Mouse (Mus musculus): ENCODE measurements around the gene Tcp1.
A peak's percentile ranks its signal among the peaks of the same experiment; 100 is the strongest.
"Not testable (repeated sequence)": the region's sequence is repeated elsewhere in the genome, so short reads cannot be mapped to it uniquely, and the experiment has no call there.

Gene Tcp1

DNA sequence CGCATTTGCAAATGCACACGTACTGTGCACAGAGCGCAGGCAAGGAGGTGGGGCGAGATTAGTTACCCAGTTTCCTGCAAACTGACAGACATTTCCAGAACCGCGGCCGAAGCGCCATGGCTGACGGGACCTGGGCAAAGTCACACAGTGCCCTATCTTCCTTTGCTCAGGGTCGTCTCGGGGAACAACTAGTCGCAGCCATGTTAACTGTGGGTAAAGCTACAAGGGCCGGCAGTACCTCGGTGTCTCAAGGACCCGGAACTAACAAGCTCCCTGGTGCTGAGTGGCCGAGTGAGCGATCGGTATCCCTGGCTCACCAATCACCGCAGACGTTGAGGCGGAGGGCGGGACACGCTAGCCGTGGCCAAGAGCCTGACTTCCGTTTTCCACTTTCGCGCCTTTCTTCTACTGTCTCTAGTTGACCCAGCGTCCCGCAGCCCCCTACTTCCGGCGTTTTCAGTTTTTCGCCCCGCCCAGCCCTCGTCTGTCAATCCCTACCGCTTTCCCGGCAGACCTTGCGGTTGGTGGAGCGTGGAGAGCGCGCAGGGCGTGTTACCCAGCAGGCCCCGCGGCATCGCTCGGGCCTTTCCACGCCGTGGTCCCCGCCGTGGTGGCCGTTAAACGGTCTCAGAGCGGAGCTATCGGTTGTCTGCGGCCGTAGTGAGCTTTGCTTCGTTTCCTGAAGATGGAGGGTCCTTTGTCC, 531 bp downstream of the Tcp1 start, which contains the start of gene Mrpl18:
Gene Mrpl18 (minus strand): TSS at position 465 of the 703 bp plus-strand sequence.
- DNase-seq (ENCODE audit: low read depth, low spot score) = peak; percentile 100

DNA sequence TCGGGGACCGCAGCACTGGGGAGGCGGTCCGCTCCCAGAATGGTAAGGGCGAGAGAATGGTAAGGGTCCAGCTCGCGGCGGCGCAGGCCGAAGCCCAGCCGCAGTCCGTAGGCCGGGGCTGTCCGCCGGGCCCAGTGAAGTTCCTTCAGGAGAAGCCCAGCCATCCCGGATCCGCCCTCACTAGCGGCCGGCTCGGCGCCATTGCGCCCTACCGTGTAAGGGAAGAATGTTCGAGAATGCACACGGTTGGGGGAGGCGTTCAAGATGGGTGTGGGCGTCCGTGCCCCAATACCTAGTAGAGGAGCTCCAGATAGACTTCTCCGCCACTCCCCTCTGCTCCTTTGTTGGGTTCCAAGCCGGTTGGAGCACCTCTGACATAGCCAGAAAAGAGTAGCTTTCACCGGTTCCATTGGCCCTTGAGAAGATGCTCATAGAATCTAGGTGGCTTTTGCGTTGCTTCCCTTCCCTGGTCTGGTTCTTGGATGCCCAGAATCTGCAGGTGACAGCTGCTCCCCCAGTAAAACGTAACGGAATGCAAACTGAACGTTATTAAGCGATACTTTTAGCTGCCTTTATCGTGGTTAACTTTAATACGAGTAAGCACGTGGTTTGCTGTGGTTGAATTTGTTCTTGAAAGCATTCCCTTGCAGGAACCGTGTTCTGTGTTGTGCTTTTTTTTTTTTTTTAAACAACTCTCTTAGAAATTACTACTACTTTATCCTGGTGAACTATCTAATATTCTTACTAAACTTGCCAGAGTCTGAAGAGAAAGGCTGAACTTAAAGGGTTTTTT, 1.3 kb downstream of the Tcp1 start:
- DNase-seq (ENCODE audit: low read depth, low spot score) = no peak

DNA sequence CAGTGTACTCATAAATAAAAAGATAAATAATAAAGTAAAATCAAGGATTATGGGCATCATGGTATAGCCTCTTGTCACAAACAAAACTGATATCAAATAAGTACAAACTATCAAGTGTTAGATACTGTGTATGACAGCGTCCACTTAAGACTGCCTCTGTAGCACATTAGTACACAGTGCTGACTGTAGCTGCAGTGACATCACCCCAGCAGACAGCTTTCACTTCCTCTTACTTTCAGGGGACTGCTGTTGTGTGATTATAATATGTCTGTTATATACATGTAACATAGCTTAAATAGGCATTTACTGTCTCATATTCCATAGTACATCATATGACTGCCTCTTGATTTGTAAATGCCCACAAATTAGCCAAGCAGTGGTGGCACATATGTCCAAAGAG, 5.6 kb downstream of the Tcp1 start:
- DNase-seq (ENCODE audit: low read depth, low spot score) = peak; percentile 71

GRCm38 (mm10) chr17:12925001-12925400, 9.5 kb downstream of the Tcp1 start:
- no peak for DNase-seq (ENCODE audit: low read depth, low spot score)

GRCm38 (mm10) chr17:12925703-12926180, 10.2 kb downstream of the Tcp1 start:
- DNase-seq (ENCODE audit: low read depth, low spot score) = no peak

DNA sequence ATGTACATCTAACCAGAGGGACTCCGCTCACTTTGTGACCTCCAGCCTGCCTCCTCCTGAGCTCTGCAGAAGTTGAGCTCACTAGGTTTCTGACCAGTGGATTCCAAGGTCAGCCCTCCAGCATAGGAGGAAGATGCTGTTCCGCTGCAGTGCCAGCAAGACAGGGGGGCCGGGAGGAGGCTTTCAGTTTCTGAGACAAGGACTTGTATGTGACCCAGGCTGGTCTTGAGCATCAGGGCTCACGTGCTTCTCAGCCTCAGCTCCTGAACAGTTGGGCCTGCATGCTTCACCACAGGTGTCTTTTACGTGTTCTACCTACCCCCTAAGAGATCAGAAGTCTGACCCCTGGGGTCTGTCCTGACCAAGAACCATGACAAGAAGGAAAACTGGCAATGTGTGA, 16.1 kb downstream of the Tcp1 start:
- not testable (repeated sequence) for DNase-seq (ENCODE audit: low read depth, low spot score)

DNA sequence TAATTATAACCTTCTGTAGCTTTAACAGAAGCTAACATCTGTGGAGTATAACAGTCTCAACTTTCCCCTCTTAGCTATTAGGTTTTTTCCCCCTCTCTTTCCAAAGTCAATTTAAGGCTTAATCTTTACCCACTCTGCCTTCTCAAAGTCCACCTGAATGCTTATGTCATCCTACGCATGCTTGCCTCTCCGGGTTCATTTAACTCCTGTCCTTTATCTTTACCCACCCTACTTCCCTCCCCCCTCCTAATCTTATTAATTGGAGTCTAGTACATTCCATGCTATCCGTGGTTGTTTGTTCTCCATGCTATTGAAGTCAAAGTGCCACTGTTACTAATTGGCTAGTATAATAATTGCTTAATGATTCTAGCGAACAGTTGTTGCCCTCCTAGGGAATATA, 20.2 kb downstream of the Tcp1 start:
- no peak for DNase-seq (ENCODE audit: low read depth, low spot score)

DNA sequence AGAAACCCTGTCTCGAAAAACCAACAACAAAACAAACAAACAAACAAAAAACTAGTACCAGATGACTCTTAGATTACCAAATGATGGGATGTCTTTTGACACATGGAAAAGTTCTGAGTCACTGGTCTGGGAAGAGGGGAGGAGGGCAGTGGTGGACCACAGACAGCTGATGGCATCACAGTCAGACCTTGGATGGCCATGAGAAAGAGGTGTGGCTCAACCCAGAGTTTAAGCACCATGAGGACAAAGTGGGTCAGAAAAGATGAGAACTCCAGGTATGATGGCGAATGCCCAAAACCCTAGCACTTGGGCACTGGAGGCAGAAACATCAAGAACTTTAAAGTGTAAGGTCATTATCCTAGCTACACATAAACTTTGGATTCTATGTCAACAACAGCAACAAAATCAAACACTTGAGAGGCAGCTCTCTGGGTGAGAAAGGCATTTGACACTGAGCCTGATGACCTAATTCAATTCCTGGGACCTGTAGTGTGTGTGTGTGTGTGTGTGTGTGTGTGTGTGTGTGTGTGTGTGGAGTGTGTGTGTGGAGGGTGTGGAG, 22.0 kb downstream of the Tcp1 start:
- DNase-seq (ENCODE audit: low read depth, low spot score) = no peak

DNA sequence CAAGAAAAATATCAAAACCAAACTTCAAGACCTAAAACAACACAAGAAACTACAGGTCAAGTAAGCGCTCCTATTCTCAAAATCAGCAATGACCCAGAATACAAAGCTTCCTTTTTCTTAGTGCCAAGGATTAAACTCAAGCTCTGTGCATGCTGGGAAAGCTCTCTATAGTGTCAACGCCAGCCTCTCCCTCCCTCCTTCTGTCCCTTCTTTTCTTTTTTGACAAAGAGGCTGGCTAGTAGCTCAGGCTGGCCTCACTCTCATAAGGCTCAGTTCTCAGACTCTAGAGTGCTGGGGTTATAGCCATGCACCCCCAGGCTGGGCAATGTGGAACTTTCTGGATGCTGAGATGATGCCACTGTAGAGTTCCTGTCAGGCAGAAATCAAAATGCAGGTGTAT, 22.6 kb downstream of the Tcp1 start:
- DNase-seq (ENCODE audit: low read depth, low spot score) = no peak

DNA sequence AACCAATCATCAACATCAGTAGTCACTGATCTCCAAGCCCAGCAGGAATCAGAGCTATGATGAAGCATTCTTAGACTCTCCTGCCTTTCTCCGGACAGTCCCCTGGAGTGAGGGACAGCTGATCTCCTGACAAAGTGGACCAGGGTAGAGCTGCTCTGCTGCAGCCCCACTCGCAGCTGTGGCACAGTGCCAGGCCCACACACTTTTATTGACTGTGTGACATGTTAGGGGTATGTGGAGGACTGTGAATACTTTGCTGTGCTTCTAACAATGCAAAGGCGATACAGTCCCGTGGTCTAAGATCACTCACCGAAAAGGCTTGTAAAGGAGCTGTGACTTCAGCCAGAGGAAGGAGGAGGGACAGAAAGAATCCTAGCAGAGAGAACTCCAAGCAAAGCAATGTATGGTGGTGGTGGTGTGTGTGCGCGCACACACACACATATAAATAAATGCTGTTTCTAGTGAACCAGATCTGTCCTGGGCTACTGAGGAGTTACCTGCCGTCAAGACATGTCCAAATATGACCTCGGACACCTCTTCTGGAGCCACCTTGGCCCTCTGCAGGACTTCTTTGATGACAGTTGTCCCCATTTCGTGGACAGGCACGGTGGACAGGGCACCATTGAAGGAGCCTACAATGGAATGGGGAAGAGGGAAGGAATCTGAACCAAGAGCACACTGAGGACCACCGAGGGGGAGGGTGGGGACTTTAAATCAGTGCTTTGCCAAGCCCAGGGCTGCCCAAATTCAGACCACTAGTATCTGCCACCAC, 24.1 kb downstream of the Tcp1 start:
- DNase-seq (ENCODE audit: low read depth, low spot score) = not testable (repeated sequence)

DNA sequence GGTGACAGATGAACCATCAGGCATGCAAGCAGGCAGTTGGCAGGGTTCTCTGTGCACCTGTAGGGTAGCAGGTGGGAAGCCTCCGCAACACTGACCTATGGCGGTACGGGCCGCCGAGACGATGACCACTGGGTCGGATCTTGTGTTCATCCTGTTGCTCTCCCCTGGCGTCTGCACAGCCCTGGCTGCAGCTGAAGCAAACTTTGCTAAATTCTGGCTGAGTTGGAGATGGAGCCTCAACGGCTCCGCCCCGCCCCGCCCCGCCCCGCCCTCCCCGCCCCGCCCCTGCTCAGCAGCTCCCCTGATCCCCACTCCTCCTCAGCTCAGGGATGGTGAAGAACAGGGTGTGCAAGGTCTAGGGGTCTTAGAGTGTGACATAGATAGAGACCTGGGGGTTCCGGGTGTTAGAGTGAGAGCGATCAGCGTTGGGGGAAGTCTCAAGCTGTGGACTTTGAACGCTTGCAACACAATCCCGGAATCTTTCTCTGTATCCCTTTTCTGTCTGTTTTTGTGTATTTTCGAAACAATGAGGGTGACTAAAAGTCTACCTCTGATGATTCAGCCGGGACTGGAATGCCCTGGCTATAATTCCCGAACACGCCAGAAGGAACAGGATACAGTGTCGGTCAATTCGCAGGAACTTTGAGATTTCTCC, 24.8 kb downstream of the Tcp1 start, which contains the start of gene Acat3:
Gene Acat3 (minus strand): TSS at position 450 of the 655 bp plus-strand sequence.
- DNase-seq (ENCODE audit: low read depth, low spot score) = no peak

DNA sequence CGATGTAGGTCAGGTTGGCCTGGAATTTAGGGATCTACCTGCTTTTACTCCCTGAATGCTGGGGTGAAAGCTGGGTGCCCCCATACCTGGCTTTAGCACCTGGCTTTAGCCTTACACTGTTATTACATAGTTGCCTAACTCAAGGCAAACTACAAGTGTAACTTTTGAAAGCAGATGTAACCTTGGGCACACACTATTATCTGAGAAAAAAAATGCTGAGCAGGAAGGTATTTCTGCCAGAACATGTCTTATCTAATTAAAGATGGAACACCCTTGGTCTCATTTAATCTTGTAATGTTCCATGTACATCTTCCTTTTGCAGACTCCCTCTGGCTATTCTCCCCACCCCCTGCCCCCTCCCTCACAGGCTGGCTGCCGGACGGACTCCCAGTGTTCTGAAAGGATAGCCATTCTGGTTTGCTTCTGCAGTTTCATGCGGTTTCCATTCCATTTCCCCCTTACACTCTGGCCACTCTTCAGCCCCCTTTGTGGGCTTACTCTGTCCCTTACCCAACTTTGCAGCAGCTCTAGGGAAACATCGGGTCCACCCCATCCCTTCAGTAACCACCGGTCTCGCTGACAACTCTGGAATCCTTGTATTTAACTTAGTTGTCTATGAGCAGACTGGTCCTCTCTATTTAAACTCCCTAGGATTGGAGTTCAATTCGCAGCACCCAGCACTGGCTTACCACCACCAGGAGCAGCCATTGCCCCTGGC, 26.2 kb downstream of the Tcp1 start:
- DNase-seq (ENCODE audit: low read depth, low spot score) = no peak

DNA sequence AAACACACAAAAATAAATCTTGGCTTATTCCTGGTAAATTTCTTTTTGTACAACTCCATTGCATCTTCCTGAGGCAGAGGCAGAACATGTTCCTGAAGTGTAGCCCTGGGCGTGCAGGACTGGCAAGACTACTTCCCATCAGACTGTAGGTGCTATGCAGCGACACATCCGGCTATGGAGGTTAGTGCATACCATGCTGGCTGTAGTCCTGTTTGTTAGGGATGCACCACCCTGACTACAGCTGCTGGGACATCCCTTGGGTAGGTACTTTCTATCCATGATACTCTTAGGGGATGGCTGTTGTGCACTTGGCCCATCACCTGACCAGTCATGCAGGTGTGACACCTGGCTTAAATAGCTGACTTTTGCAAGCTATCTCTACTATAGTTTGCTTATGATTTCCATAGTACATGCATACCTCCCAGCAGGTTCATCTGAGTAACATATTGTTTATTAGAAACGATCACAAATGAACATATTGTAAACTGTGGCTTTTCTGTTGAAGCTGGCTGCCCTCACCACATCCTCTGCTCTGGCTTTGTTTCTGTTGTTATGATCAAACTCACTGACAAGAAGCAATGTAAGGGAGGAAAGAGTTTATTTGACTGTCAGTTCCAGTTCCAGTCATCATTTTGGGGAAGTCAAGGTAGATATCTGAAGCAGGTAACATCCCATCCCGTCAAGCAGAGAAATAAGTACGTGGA, 27.1 kb downstream of the Tcp1 start:
- no peak for DNase-seq (ENCODE audit: low read depth, low spot score)

DNA sequence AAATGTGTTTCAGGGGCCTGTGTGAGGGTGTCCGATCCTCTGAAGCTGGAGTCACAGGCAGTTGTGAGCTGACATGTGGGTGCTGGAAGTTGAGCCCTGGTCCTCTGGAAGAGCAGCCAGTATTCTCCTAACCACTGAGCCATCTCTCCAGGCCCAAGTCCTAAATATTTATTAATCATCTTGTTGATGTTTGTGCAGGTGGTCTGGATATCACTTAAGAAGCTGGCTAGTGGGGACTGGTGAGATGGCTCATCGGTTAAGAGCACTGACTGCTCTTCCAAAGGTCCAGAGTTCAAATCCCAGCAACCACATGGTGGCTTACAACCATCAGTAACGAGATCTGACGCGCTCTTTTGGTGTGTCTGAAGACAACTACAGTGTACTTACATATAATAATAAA, 34.2 kb downstream of the Tcp1 start:
- DNase-seq (ENCODE audit: low read depth, low spot score) = no peak

- no peak for DNase-seq (ENCODE audit: low read depth, low spot score)
Observed at GRCm38 (mm10) chr17:12956664-12957063, 41.2 kb downstream of the Tcp1 start.

DNA sequence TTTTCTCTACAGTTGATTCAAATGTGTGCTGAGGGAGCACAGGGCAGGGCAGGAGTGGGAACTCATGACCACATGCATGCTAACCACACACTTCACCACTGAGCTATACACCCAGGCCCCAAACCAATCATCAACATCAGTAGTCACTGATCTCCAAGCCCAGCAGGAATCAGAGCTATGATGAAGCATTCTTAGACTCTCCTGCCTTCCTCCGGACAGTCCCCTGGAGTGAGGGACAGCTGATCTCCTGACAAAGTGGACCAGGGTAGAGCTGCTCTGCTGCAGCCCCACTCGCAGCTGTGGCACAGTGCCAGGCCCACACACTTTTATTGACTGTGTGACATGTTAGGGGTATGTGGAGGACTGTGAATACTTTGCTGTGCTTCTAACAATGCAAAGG, 43.9 kb downstream of the Tcp1 start:
- not testable (repeated sequence) for DNase-seq (ENCODE audit: low read depth, low spot score)

DNA sequence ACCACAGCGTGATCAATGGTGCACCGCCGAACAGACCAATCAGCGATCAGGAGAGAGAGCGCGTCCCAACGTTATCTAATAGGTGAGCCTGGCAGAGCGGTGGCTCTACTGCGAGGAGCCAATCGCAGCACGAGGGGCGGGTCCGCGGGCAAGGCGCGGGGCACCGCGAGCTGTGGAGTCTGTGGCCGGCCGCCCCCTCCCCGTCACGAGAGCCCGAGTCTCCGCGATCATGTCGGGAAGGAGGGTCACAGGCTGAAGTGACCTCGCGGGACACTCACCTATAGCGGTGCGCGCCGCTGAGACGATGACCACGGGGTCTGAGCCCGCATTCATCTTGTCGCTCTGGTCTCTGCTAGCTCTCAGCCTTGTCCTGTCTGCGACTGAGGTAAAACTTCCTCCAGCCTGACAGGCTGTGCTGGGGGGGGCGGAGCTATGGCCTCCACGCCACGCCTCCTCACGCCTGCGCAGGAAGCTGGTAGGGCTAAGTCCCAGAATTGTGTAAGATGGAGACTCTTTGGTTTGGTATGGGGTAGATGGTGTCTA, 44.9 kb downstream of the Tcp1 start, which contains the start of gene Acat2:
Gene Acat2 (minus strand): TSS at position 417 of the 543 bp plus-strand sequence.
- DNase-seq (ENCODE audit: low read depth, low spot score) = peak; percentile 97

- no peak for DNase-seq (ENCODE audit: low read depth, low spot score)
Observed at GRCm38 (mm10) chr17:12963476-12963875, 48.0 kb downstream of the Tcp1 start.

- DNase-seq (ENCODE audit: low read depth, low spot score) = no peak
Observed at GRCm38 (mm10) chr17:12967173-12967572, 51.7 kb downstream of the Tcp1 start.
